Mouse (Mus musculus) spleen, adult 2 months (tissue): ENCODE data around the gene Sertad2.

ENCODE experiments used
- CTCF ChIP-seq: fragments of 200-500 bp; IDR thresholded peaks from 2 replicates; pipeline ENCODE4 v1.5.1; 2011; ENCODE audit warnings: mild to moderate bottlenecking, inconsistent platforms; ENCODE audit not compliant: insufficient read depth, insufficient read length, insufficient replicate concordance; ENCODE audit errors: extremely low read depth
- POLR2A ChIP-seq: fragments of 200-500 bp; IDR thresholded peaks from 2 replicates; pipeline ENCODE4 v1.6.1; 2011; ENCODE audit warnings: low read depth, low read length, inconsistent platforms

- no peak for TF ChIP-seq POLR2A
- TF ChIP-seq CTCF = no peak
Measured at GRCm38 (mm10) chr11:20647902-20648625, 105.0 kb downstream of the Sertad2 start.
